Mouse (Mus musculus): ENCODE data around the gene Gtpbp1. TPM values are rescaled to one million over a fixed set of nuclear protein-coding genes. Genes with fewer than 3 reads are reported as not detected.

The Gtpbp1 gene
- polyA plus RNA-seq, 1 experiment from 2014 or later, result 46.6 TPM

DNA sequence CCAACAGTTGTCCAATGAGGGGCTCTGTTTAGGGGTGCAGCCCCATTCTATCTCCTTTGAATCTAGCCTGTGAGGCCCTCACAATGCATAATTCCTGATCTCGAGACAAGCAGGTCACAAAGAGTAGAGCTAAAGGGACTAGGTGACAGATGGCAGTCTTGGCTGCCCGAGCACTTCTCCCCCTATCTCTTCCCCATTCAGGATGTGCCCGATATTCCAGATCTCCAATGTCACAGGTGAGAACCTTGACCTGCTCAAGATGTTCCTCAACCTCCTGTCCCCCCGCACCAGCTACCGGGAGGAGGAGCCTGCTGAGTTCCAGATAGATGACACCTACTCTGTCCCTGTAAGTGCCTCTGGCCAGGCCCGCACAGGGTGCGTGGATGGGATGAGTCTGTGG, 25.0 kb downstream of the Gtpbp1 start:
- H3K9me3 ChIP-seq (replicated peaks), result no peaks in the 10 kb centered on the region
- no peaks in the 10 kb centered on the region for H3K27me3 ChIP-seq (ENCODE audit: low read depth, poor library complexity, severe bottlenecking)
- no peak for DNase-seq (ENCODE audit: low spot score)
- no peak overlapping the region for H3K27ac ChIP-seq (replicated peaks)
- H3K4me1 ChIP-seq, result no peaks in the 10 kb centered on the region
- 92% methylated on average over 7 of the region's 7 CpGs for WGBS
- H3K4me3 ChIP-seq, result no peak overlapping the region
- H3K36me3 ChIP-seq, result peaks cover 100% of the 10 kb centered on the region

- Histone ChIP-seq H3K4me3 (no peak overlapping the region), H3K36me3 (peaks cover 98% of the 10 kb centered on the region)
- WGBS, result 88% methylated on average over 6 of the region's 6 CpGs
These were observed 26.1 kb downstream of the Gtpbp1 start for GRCm38 (mm10) chr15:79716710-79717109.

DNA sequence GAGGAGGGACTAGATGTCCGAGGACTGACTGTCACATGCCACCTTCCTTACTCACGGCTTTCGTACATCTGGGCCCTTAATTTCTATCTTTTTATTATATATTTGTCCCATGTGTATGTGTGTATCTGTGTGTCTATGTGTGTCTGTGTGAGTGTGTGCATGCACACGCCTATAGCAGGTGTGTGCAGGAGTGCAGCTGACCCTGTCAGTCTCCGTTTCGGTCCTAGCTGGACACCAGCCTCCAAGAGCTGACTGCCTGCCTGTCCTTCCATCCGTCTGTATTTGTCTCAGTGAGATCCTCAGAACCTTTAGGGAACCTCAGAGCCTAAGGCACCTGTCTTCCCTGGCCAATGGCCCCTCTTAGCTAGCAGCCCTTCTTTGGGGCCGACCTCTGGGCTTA, 29.6 kb downstream of the Gtpbp1 start:
- no peak for DNase-seq (ENCODE audit: low spot score)
- no peak overlapping the region for H3K4me3 ChIP-seq
- no peak overlapping the region for H3K27ac ChIP-seq (replicated peaks)
- no peaks in the 10 kb centered on the region for H3K9me3 ChIP-seq (replicated peaks)
- 93% methylated on average over 8 of the region's 8 CpGs for WGBS
- peaks cover 81% of the 10 kb centered on the region for H3K36me3 ChIP-seq
- H3K4me1 ChIP-seq, result no peaks in the 10 kb centered on the region
- H3K27me3 ChIP-seq (ENCODE audit: low read depth, poor library complexity, severe bottlenecking), result no peaks in the 10 kb centered on the region

More at GRCm38 (mm10) chr15:79716710-79717109, 26.1 kb downstream of the Gtpbp1 start:
- DNase-seq (ENCODE audit: low spot score), result no peak
- H3K27me3 ChIP-seq (ENCODE audit: low read depth, poor library complexity, severe bottlenecking), result no peaks in the 10 kb centered on the region
- H3K27ac ChIP-seq (replicated peaks), result no peak overlapping the region
- H3K9me3 ChIP-seq (replicated peaks), result no peaks in the 10 kb centered on the region
- no peaks in the 10 kb centered on the region for H3K4me1 ChIP-seq

- DNase-seq (ENCODE audit: low spot score), result no peak
- peaks cover 81% of the 10 kb centered on the region for H3K36me3 ChIP-seq
- no peak overlapping the region for H3K27ac ChIP-seq (replicated peaks)
- no peaks in the 10 kb centered on the region for H3K4me1 ChIP-seq
- no peaks in the 10 kb centered on the region for H3K9me3 ChIP-seq (replicated peaks)
- no peaks in the 10 kb centered on the region for H3K27me3 ChIP-seq (ENCODE audit: low read depth, poor library complexity, severe bottlenecking)
- WGBS, result 83% methylated on average over 4 of the region's 4 CpGs
- no peak overlapping the region for H3K4me3 ChIP-seq
These were observed 30.2 kb downstream of the Gtpbp1 start for GRCm38 (mm10) chr15:79720796-79721195.

DNA sequence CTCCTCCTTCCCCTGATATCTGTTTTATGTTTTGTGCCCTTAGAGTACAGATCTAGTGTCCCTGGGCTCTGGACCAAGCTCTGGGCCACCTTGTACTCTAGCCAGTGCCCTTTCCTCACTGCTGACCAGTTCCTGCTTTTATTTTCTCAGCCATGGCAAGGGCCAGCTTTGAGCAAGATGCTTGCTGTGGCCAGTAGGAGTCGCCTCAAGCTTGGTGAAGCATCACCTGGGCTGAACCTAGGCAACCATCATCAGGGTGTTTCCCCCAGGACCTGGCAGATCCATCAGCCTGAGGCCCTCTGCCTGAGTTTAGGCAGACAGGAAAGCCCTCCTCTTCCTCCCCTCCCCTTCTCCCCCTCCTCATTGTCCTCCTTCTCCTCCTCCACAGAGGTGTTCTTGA, 32.8 kb downstream of the Gtpbp1 start:
- no peak for DNase-seq (ENCODE audit: low spot score)
- H3K4me3 ChIP-seq, result no peak overlapping the region
- 36% methylated on average over 1 of the region's 1 CpGs for WGBS
- no peak overlapping the region for H3K27ac ChIP-seq (replicated peaks)
- peaks cover 81% of the 10 kb centered on the region for H3K36me3 ChIP-seq
- H3K9me3 ChIP-seq (replicated peaks), result no peaks in the 10 kb centered on the region
- no peaks in the 10 kb centered on the region for H3K4me1 ChIP-seq
- H3K27me3 ChIP-seq (ENCODE audit: low read depth, poor library complexity, severe bottlenecking), result no peaks in the 10 kb centered on the region

DNA sequence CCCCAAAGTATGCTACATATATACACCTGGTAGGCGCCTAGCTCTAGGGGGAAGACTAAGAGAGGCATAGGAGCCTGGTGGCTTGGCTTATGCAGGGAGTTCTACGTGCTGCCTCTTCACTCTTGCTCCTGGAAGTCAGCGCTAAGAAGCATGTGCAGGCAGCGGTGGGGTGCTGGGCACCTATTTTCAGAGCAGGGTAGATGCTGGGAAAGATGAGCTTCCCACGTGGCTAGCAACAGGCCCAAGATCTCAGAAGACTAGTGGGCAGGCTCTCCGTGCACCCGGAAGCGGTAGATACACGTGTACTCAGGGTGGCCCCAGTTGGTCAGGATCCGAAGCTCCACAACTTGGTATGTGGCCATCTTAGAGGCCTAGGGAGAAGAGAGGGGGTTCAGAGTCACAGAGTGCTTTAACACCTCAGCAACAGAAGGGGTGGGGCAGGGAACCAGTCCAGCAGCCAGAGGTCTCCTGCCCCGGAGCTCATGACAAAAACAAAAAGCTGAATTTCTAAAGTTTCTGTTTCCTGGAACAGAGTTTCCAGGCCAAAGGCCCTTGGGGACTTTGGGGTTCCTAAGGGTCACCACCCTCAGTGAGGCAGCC, 34.6 kb downstream of the Gtpbp1 start:
- DNase-seq (ENCODE audit: low spot score), result no peak
- no peaks in the 10 kb centered on the region for H3K27me3 ChIP-seq (ENCODE audit: low read depth, poor library complexity, severe bottlenecking)
- no peak overlapping the region for H3K4me3 ChIP-seq
- no peaks in the 10 kb centered on the region for H3K4me1 ChIP-seq
- no peak overlapping the region for H3K27ac ChIP-seq (replicated peaks)
- WGBS, result 93% methylated on average over 11 of the region's 11 CpGs
- H3K36me3 ChIP-seq, result peaks cover 80% of the 10 kb centered on the region
- no peaks in the 10 kb centered on the region for H3K9me3 ChIP-seq (replicated peaks)

- 82% methylated on average over 6 of the region's 6 CpGs for WGBS
- no peak overlapping the region for H3K27ac ChIP-seq (replicated peaks)
- DNase-seq (ENCODE audit: low spot score), result no peak
These were observed 37.2 kb downstream of the Gtpbp1 start for GRCm38 (mm10) chr15:79727840-79728239.

GRCm38 (mm10) chr15:79728311-79728710, 37.7 kb downstream of the Gtpbp1 start:
- no peaks in the 10 kb centered on the region for H3K27me3 ChIP-seq (ENCODE audit: low read depth, poor library complexity, severe bottlenecking)
- H3K4me1 ChIP-seq, result no peaks in the 10 kb centered on the region
- H3K36me3 ChIP-seq, result peaks cover 85% of the 10 kb centered on the region
- no peaks in the 10 kb centered on the region for H3K9me3 ChIP-seq (replicated peaks)
- DNase-seq (ENCODE audit: low spot score), result no peak
- WGBS, result 53% methylated on average over 5 of the region's 5 CpGs
- no peak overlapping the region for H3K27ac ChIP-seq (replicated peaks)
- no peak overlapping the region for H3K4me3 ChIP-seq

More at GRCm38 (mm10) chr15:79727840-79728239, 37.2 kb downstream of the Gtpbp1 start:
- Histone ChIP-seq H3K27me3 (ENCODE audit: low read depth, poor library complexity, severe bottlenecking) (no peaks in the 10 kb centered on the region), H3K36me3 (peaks cover 81% of the 10 kb centered on the region), H3K4me3 (no peak overlapping the region), H3K9me3 (replicated peaks) (no peaks in the 10 kb centered on the region), H3K4me1 (no peaks in the 10 kb centered on the region)

DNA sequence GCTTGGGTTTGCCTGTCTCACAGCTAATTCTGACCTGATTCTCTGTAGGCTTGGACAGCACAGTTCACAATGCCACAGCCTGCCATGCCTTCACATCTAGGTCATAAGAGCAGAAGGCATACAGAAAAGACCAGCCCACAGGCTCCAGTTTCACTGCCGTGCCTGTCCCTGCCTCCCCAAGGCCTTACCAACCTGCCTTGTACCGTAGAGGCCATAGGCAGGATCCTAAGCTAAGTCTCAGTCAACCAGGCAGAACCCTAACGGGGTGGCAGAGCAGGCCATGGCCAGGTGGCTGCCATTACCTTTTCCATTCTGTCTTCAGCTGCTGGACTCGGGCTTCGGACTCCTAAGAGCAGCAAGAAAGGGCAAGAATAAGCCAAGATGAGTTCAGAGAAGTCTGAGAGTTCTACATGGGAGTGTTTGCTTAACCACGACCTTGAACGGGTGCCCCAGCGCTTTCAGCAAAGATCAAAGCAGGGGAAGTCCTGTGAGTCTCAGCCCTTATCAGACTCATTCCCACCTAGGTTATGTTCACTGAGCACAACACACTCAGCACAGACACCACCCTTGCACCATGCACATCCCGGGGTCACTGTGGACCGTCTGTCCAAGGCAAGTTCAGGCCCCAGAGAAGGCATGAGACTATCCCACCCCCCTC, 38.2 kb downstream of the Gtpbp1 start:
- H3K27ac ChIP-seq (replicated peaks), result 0 out of 2 replicates have a peak overlapping the region, but pooled peaks have one; percentile 9
- 95% methylated on average over 10 of the region's 10 CpGs for WGBS
- H3K4me3 ChIP-seq, result no peak overlapping the region
- H3K9me3 ChIP-seq (replicated peaks), result no peaks in the 10 kb centered on the region
- H3K4me1 ChIP-seq, result no peaks in the 10 kb centered on the region
- DNase-seq (ENCODE audit: low spot score), result no peak
- H3K27me3 ChIP-seq (ENCODE audit: low read depth, poor library complexity, severe bottlenecking), result no peaks in the 10 kb centered on the region
- peaks cover 91% of the 10 kb centered on the region for H3K36me3 ChIP-seq

DNA sequence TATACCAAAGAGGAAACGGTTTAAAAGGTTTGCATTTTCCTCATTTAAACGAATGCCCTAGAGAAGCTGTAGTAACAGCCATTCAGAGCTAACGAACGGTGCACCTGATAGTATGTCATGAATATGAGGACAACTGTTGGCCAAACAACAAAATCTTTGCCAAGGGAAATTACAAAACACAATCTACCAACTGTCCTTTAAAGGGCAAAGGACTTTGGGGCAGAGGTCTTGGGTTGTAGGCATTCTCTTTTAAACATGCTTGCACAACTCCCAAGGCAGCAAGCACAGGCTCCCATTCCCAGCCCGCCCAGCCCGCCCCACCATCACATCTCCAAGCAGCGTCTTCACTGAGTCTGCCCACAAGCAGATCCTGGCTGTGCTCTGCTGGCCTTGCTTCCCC, 40.9 kb downstream of the Gtpbp1 start:
- WGBS, result 89% methylated on average over 7 of the region's 7 CpGs
- Histone ChIP-seq H3K27ac (replicated peaks) (no peak overlapping the region), H3K4me3 (no peak overlapping the region), H3K4me1 (no peaks in the 10 kb centered on the region), H3K36me3 (peaks cover 86% of the 10 kb centered on the region), H3K27me3 (ENCODE audit: low read depth, poor library complexity, severe bottlenecking) (no peaks in the 10 kb centered on the region), H3K9me3 (replicated peaks) (no peaks in the 10 kb centered on the region)
- no peak for DNase-seq (ENCODE audit: low spot score)

DNA sequence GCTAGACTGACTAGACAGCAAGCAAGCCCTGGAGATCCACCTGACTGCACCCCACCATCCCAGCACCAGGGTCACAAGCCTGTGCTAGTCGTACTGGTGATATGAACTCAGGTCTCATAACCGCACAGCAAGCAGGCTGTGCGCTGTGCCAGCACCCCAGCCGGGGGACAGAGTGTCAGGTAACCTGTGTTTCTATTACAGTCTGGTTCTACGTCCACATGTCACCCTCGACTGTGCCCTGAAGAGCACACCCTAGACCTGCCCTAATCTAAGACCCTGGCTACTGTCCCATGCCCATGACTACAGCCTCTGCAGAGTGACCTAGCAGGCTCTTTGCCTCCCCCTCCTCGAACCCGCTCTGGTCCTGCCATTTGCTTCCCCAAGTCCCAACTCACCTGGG, 42.5 kb downstream of the Gtpbp1 start:
- Histone ChIP-seq H3K36me3 (peaks cover 86% of the 10 kb centered on the region), H3K27ac (replicated peaks) (no peak overlapping the region), H3K4me1 (no peaks in the 10 kb centered on the region), H3K27me3 (ENCODE audit: low read depth, poor library complexity, severe bottlenecking) (no peaks in the 10 kb centered on the region), H3K4me3 (no peak overlapping the region), H3K9me3 (replicated peaks) (no peaks in the 10 kb centered on the region)
- no peak for DNase-seq (ENCODE audit: low spot score)
- 96% methylated on average over 8 of the region's 8 CpGs for WGBS

DNA sequence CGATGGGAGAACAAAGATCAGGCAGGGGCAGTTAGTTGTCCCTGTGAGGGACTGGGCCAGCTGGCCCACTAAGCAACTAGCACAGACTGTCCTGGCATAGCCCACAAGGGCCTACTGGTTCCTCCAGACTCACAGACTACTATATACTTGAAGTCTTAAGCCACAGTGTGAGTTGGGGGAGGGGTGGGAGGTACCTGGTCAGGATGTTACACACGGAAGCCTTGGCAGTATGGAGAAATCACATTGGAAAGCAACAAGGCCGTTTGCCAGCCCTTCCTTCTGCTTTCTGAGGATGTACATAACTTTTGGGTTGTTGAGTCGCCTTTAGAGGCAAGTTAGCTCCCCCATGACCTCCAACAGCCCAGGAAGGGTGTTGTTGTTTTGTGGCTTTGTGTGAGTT, 43.0 kb downstream of the Gtpbp1 start:
- 77% methylated on average over 4 of the region's 4 CpGs for WGBS
- no peak overlapping the region for H3K27ac ChIP-seq (replicated peaks)
- peaks cover 86% of the 10 kb centered on the region for H3K36me3 ChIP-seq
- no peak for DNase-seq (ENCODE audit: low spot score)
- no peaks in the 10 kb centered on the region for H3K9me3 ChIP-seq (replicated peaks)
- H3K27me3 ChIP-seq (ENCODE audit: low read depth, poor library complexity, severe bottlenecking), result no peaks in the 10 kb centered on the region
- H3K4me1 ChIP-seq, result no peaks in the 10 kb centered on the region
- no peak overlapping the region for H3K4me3 ChIP-seq

- no peak for DNase-seq (ENCODE audit: low spot score)
- no peak overlapping the region for H3K4me3 ChIP-seq
- peaks cover 86% of the 10 kb centered on the region for H3K36me3 ChIP-seq
- 85% methylated on average over 8 of the region's 8 CpGs for WGBS
- no peaks in the 10 kb centered on the region for H3K9me3 ChIP-seq (replicated peaks)
- H3K27ac ChIP-seq (replicated peaks), result no peak overlapping the region
- H3K4me1 ChIP-seq, result no peaks in the 10 kb centered on the region
- no peaks in the 10 kb centered on the region for H3K27me3 ChIP-seq (ENCODE audit: low read depth, poor library complexity, severe bottlenecking)
These were observed 43.7 kb downstream of the Gtpbp1 start for GRCm38 (mm10) chr15:79734311-79734710.

Data from midbrain, embryonic 10.5 days (tissue).